Mouse (Mus musculus) heart, adult 11 months (tissue): ENCODE data around the gene Olfr348.

Experiments used
- DNase-seq: peaks from one replicate; pipeline ENCODE4 v3.0.0; 2022

Olfr348 gene

DNA sequence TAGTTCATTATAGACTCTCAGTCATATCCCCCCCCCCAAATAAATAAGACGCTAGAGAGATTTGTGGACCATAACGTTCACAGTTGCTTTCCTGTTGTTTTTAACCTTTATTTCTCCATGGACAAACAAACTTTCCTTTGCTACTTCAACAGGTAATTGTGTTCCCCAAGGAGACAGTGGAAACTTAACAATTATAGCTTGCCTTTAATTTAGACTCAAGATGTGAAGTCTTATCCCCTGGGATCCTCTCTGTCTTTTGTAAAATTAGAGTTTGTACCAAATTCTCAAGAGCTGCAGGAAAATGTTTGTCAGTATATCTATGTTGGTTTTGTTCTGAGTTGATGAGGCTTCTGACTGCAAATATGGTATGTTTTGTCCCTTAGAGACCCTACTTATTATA lies at the start of gene Olfr348:
TSS of gene Olfr348 (plus strand) at position 301 of the 400 bp plus-strand sequence.
- DNase-seq = no peak

GRCm38 (mm10) chr2:36736226-36736625 lies 47.9 kb upstream of the Olfr348 start:
- DNase-seq = no peak

DNA sequence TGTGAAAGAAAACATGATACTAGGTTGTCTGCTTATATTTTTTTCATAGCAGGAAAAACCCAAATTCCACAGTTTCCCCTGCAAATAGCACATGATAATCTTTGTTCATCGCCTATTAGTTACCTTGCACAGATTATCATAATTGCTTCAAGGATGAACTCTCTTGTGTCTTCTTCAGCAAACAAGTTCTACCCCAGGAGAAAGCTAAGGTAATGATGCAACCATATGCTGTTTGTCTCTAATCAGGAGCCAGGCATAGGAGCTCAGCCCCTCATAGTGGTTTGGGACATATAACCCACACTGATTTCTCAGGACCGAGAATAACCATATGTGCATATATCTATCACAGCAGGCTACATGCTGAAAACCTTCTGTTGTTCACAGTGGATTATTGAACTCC lies 6.2 kb downstream of the Olfr348 start, which contains the start of gene Olfr50:
TSS of gene Olfr50 (plus strand) at position 301 of the 400 bp plus-strand sequence.
- no peak for DNase-seq

DNA sequence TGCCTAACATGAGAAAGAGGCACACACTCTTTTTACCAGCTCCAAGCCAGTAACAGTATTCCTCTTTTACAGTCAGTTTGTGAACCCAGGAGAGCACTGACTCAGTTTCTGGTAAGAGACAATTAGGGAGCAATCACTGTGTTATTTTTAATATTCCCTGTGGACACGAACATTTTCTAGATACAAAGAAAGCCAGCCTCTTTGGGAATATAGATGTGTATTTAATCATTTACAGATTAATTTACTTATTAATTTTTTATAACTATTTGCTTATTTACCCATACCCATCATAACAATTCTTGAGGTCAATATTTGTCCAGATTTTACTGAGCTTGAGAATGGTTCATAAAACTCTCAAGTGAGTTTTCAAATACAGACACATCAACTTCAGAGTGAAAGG lies 32.9 kb downstream of the Olfr348 start, which contains the start of gene Olfr3:
TSS of gene Olfr3 (minus strand) at position 101 of the 400 bp plus-strand sequence.
- DNase-seq = no peak
